Mouse (Mus musculus): ENCODE data around the gene Ppp2r1b. TPM values are rescaled to one million over a fixed set of nuclear protein-coding genes. Genes with fewer than 3 reads are reported as not detected.
"Not testable (repeated sequence)": the region's sequence is repeated elsewhere in the genome, so short reads cannot be mapped to it uniquely, and the experiment has no call there.

Ppp2r1b gene
- polyA plus RNA-seq, 1 experiment from 2014 or later: 36.6 TPM

DNA sequence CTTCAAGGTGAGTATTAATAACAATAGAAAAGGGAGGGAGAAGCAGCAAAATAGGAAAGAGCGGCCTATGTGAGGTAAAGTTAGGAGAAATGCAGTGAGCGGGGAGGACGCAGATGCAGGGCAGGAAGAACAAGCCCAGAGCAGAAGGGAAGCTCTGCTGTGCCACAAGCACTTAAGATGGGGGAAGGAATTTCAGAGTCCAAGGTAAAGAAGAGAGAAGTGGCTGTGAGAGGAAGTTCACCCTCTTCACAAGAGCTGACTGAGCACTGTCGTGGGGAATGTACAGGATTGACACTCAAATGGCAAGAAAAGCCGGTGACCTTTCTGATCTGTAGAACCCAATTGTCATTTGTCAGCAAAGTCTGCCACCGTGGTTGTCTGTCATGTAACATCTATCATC is 27.1 kb upstream of the Ppp2r1b start:
- no peak overlapping the region for H3K4me3 ChIP-seq (replicated peaks; ENCODE audit: low read depth, low read length)
- H3K9me3 ChIP-seq (replicated peaks; ENCODE audit: low read length): no peaks in the 10 kb centered on the region
- 87% methylated on average over 6 of the region's 6 CpGs for WGBS
- DNase-seq (ENCODE audit: low spot score) (no peak), ATAC-seq (replicated peaks; ENCODE audit: low FRiP score, low read depth) (no peak)
- H3K4me2 ChIP-seq (ENCODE audit: low read length): no peak overlapping the region
- TF ChIP-seq CTCF (IDR thresholded peaks at IDR 0.05; ENCODE audit: low read depth): no peak
- H3K27ac ChIP-seq: no peak overlapping the region
- H3K27me3 ChIP-seq (ENCODE audit: insufficient read depth, low read length): no peaks in the 10 kb centered on the region
- H3K9ac ChIP-seq (ENCODE audit: low read depth, low read length): no peak overlapping the region
- peaks cover 19% of the 10 kb centered on the region for H3K36me3 ChIP-seq (ENCODE audit: insufficient read depth, low read length)
- no peaks in the 10 kb centered on the region for H3K4me1 ChIP-seq (replicated peaks; ENCODE audit: insufficient read depth, low read length)

DNA sequence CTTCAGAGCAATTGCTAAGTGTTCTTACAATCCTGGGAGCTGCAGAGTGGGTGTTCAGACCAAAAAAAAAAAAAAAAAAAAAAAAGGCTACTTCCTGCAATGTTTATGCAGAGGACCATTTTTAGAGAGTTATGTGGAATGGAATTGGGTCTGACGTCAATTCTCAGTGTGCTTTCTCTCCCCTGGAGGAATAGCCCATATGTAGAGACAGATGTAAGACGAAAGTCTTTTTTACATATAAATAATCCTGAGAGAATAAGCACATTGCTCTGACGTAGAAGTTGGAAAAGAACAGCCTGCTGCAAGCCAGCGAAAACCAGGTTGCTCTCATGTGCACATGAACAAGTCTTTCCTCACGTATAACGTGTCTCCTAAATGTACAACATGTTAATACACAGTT is 25.4 kb upstream of the Ppp2r1b start:
- H3K36me3 ChIP-seq (ENCODE audit: insufficient read depth, low read length): 0 out of 2 replicates have a peak, but pooled peaks cover 10% of the 10 kb centered on the region
- no peaks in the 10 kb centered on the region for H3K9me3 ChIP-seq (replicated peaks; ENCODE audit: low read length)
- H3K27me3 ChIP-seq (ENCODE audit: insufficient read depth, low read length): no peaks in the 10 kb centered on the region
- DNase-seq (ENCODE audit: low spot score) (no peak), ATAC-seq (replicated peaks; ENCODE audit: low FRiP score, low read depth) (no peak)
- TF ChIP-seq CTCF (IDR thresholded peaks at IDR 0.05; ENCODE audit: low read depth): no peak
- H3K27ac ChIP-seq: no peak overlapping the region
- 93% methylated on average over 6 of the region's 6 CpGs for WGBS
- no peak overlapping the region for H3K4me3 ChIP-seq (replicated peaks; ENCODE audit: low read depth, low read length)
- H3K4me2 ChIP-seq (ENCODE audit: low read length): no peak overlapping the region
- no peaks in the 10 kb centered on the region for H3K4me1 ChIP-seq (replicated peaks; ENCODE audit: insufficient read depth, low read length)
- no peak overlapping the region for H3K9ac ChIP-seq (ENCODE audit: low read depth, low read length)

DNA sequence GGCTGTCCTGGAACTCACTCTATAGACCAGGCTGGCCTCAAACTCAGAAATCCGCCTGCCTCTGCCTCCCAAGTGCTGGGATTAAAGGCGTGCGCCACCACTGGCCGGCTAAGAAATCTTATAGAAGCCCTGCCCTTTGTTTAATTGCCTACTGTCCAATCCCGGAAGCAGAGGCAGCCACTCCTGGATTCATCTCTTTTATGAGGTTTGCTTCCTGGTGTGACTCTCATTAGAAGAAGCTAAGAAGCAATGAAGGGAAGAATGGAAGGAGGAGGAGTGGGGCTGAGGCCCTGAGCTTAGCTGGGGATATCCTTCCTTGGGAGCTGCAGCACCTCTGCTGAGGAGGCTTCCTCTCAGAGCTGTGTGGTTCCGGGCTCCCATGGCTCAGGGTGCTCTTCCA is 23.4 kb upstream of the Ppp2r1b start:
- 0 out of 2 replicates have a peak, but pooled peaks cover 7% of the 10 kb centered on the region for H3K36me3 ChIP-seq (ENCODE audit: insufficient read depth, low read length)
- no peak overlapping the region for H3K9ac ChIP-seq (ENCODE audit: low read depth, low read length)
- H3K27me3 ChIP-seq (ENCODE audit: insufficient read depth, low read length): no peaks in the 10 kb centered on the region
- no peaks in the 10 kb centered on the region for H3K9me3 ChIP-seq (replicated peaks; ENCODE audit: low read length)
- H3K27ac ChIP-seq: no peak overlapping the region
- DNase-seq (ENCODE audit: low spot score): no peak
- 90% methylated on average over 5 of the region's 6 CpGs for WGBS
- ATAC-seq (replicated peaks; ENCODE audit: low FRiP score, low read depth): no peak
- H3K4me3 ChIP-seq (replicated peaks; ENCODE audit: low read depth, low read length): no peak overlapping the region
- no peak overlapping the region for H3K4me2 ChIP-seq (ENCODE audit: low read length)
- no peaks in the 10 kb centered on the region for H3K4me1 ChIP-seq (replicated peaks; ENCODE audit: insufficient read depth, low read length)
- TF ChIP-seq CTCF (IDR thresholded peaks at IDR 0.05; ENCODE audit: low read depth): no peak

DNA sequence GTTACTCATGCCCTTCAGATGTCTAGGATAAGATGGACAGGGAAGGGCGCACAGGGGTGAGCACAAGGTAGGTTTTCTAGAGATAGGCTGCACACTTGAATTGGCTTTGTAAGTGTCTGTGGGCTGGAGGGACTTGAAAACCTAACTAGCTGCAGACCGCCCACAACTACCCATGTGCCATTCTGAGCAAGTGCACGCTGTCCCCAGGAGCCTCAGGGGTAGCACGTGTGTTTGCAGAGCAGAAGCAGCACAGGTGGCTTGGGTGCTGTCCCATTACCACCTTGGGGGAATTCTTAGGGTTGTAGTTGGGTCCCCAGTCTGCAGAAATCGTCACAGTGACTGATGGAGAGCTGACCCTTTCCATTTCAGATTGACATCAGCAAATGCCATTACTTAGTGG is 22.9 kb upstream of the Ppp2r1b start:
- Histone ChIP-seq H3K36me3 (ENCODE audit: insufficient read depth, low read length) (0 out of 2 replicates have a peak, but pooled peaks cover 7% of the 10 kb centered on the region), H3K9ac (ENCODE audit: low read depth, low read length) (no peak overlapping the region), H3K27me3 (ENCODE audit: insufficient read depth, low read length) (no peaks in the 10 kb centered on the region), H3K4me1 (replicated peaks; ENCODE audit: insufficient read depth, low read length) (no peaks in the 10 kb centered on the region), H3K4me3 (replicated peaks; ENCODE audit: low read depth, low read length) (no peak overlapping the region), H3K9me3 (replicated peaks; ENCODE audit: low read length) (no peaks in the 10 kb centered on the region), H3K27ac (no peak overlapping the region), H3K4me2 (ENCODE audit: low read length) (no peak overlapping the region)
- no peak for TF ChIP-seq CTCF (IDR thresholded peaks at IDR 0.05; ENCODE audit: low read depth)
- 98% methylated on average over 5 of the region's 5 CpGs for WGBS
- no peak for ATAC-seq (replicated peaks; ENCODE audit: low FRiP score, low read depth)
- DNase-seq (ENCODE audit: low spot score): no peak

DNA sequence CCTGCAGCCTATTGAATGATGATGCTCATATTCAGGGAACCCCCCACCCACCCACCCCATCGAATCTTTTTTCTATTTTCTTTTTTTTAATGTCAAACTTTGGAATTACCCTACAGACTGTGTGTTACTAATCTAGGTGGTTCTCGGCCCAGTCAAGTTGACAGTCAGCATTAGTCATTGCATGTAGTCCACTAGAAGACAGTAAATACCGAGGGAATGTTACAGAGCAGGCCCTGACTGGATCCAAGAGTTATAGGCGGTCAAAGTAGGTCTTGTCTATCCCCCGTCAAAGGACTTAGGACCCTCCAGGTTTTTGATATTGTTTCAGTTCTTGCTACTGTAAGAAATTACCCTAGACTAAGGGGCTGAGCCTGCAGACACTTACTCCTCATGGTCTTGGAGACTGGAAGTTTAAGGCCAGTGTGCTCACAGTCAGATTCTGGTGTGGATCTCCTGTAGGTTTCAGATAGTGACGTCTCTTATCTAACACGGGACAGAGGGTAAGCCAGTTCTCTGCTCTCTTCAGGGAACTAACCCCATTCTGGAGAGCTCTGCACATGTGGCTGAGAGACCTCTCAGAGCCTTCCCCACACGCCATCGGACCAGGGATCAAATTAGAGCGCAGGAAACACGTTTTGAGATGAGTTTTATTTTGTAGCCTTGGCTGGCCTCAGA is 21.2 kb upstream of the Ppp2r1b start:
- H3K27ac ChIP-seq: no peak overlapping the region
- DNase-seq (ENCODE audit: low spot score) (no peak), ATAC-seq (replicated peaks; ENCODE audit: low FRiP score, low read depth) (no peak)
- H3K9ac ChIP-seq (ENCODE audit: low read depth, low read length): no peak overlapping the region
- no peaks in the 10 kb centered on the region for H3K27me3 ChIP-seq (ENCODE audit: insufficient read depth, low read length)
- H3K9me3 ChIP-seq (replicated peaks; ENCODE audit: low read length): no peaks in the 10 kb centered on the region
- H3K36me3 ChIP-seq (ENCODE audit: insufficient read depth, low read length): 0 out of 2 replicates have a peak, but pooled peaks cover 7% of the 10 kb centered on the region
- WGBS: 89% methylated on average over 11 of the region's 11 CpGs
- no peak overlapping the region for H3K4me2 ChIP-seq (ENCODE audit: low read length)
- no peak overlapping the region for H3K4me3 ChIP-seq (replicated peaks; ENCODE audit: low read depth, low read length)
- no peaks in the 10 kb centered on the region for H3K4me1 ChIP-seq (replicated peaks; ENCODE audit: insufficient read depth, low read length)
- TF ChIP-seq CTCF (IDR thresholded peaks at IDR 0.05; ENCODE audit: low read depth): no peak

DNA sequence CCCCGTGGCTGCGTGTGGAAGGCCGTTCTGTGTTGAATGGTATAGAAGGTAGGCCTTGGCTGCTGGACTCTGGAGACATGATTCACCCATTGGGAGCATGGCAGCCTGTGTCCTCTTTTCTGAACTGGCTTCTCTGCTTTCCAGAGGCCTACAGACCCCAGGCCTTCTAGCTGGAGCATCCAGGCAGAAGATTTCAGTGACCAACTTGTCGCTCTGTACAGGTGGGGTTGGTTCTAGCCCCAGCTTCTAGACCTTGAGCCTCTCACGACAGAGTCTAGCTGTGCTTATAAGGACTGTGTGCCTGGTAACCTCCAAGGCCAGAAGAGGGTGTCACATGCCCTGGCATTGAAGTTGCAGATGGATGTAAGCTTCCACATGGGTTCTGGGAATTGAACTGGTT is 13.6 kb upstream of the Ppp2r1b start:
- TF ChIP-seq CTCF (IDR thresholded peaks at IDR 0.05; ENCODE audit: low read depth): no peak
- Histone ChIP-seq H3K36me3 (ENCODE audit: insufficient read depth, low read length) (peaks cover 3% of the 10 kb centered on the region; the same call in 1 of the 2 replicates), H3K4me2 (ENCODE audit: low read length) (no peak overlapping the region), H3K27me3 (ENCODE audit: insufficient read depth, low read length) (no peaks in the 10 kb centered on the region), H3K9ac (ENCODE audit: low read depth, low read length) (no peak overlapping the region), H3K4me1 (replicated peaks; ENCODE audit: insufficient read depth, low read length) (no peaks in the 10 kb centered on the region), H3K27ac (no peak overlapping the region), H3K4me3 (replicated peaks; ENCODE audit: low read depth, low read length) (no peak overlapping the region), H3K9me3 (replicated peaks; ENCODE audit: low read length) (no peaks in the 10 kb centered on the region)
- ATAC-seq (replicated peaks; ENCODE audit: low FRiP score, low read depth) (no peak), DNase-seq (ENCODE audit: low spot score) (no peak)
- 93% methylated on average over 5 of the region's 5 CpGs for WGBS

DNA sequence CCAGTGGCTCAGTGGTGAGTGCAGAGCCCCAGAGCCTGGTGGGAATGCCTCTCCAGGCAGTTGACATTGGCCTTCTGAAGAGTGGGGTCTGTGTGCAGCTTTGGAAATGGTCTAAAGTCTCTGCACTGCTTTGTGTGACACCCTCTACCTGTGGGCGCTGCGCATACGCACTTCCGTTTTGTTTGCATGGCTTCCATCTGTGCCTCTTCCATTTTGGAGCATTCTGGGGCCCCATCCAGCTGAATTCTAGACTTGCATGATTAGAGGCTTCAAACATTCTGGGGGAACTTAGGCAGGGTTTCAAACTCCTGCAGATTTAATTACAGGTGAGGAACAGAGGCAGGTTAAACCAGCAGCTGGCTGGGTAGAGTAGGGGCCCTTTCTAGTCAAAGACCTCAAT is 12.9 kb upstream of the Ppp2r1b start:
- 92% methylated on average over 4 of the region's 4 CpGs for WGBS
- Histone ChIP-seq H3K4me2 (ENCODE audit: low read length) (no peak overlapping the region), H3K36me3 (ENCODE audit: insufficient read depth, low read length) (peaks cover 3% of the 10 kb centered on the region; the same call in 1 of the 2 replicates), H3K4me3 (replicated peaks; ENCODE audit: low read depth, low read length) (no peak overlapping the region), H3K27ac (no peak overlapping the region), H3K4me1 (replicated peaks; ENCODE audit: insufficient read depth, low read length) (no peaks in the 10 kb centered on the region), H3K9ac (ENCODE audit: low read depth, low read length) (no peak overlapping the region), H3K9me3 (replicated peaks; ENCODE audit: low read length) (no peaks in the 10 kb centered on the region), H3K27me3 (ENCODE audit: insufficient read depth, low read length) (no peaks in the 10 kb centered on the region)
- DNase-seq (ENCODE audit: low spot score) (no peak), ATAC-seq (replicated peaks; ENCODE audit: low FRiP score, low read depth) (no peak)
- TF ChIP-seq CTCF (IDR thresholded peaks at IDR 0.05; ENCODE audit: low read depth): no peak

DNA sequence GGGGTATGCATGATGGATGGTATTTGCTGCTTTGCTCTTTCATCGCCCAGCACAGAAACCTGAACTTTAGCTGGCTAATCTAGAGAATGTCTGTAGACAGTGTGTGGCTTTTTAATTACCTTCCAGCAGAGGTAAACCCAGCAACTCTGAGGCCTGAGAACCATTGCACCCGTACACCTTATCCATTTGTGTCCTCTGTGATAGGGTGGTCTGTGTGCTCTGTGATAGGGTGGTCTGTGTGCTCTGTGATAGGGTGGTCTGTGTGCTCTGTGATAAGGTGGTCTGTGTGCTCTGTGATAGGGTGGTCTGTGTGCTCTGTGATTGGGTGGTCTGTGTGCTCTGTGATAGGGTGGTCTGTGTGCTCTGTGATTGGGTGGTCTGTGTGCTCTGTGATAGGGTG is 12.5 kb upstream of the Ppp2r1b start:
- not testable (repeated sequence) for DNase-seq (ENCODE audit: low spot score); H3K4me2 ChIP-seq (ENCODE audit: low read length); H3K9ac ChIP-seq (ENCODE audit: low read depth, low read length); H3K4me3 ChIP-seq (replicated peaks; ENCODE audit: low read depth, low read length); ATAC-seq (replicated peaks; ENCODE audit: low FRiP score, low read depth); H3K4me1 ChIP-seq (replicated peaks; ENCODE audit: insufficient read depth, low read length); H3K36me3 ChIP-seq (ENCODE audit: insufficient read depth, low read length); H3K27me3 ChIP-seq (ENCODE audit: insufficient read depth, low read length); H3K27ac ChIP-seq; H3K9me3 ChIP-seq (replicated peaks; ENCODE audit: low read length)
- WGBS: 80% methylated on average over 2 of the region's 2 CpGs
